Mouse (Mus musculus): ENCODE measurements around the gene Olfr243. TPM values are rescaled to one million over a fixed set of nuclear protein-coding genes. Genes with fewer than 3 reads are reported as not detected.

The Olfr243 gene
- total RNA-seq (2023) = not detected

DNA sequence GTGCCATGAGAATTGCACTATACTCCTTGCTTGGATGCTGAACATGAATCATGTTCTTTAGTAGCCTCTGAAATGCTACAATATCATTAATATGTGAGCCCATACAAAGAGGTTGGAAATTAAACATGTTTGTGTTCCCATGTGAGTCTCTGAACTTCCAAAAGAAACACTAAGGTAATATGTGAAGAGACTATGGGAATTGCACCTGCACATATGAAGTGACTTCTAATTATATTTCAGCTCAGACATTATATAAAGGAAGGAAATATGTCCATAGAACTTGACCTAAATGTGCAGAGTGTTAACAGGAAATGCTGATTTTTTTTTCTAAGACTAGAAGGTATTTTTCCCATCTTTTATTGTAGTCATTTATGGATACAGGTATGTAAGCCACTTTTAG, at the start of gene Olfr243:
Gene Olfr243, plus strand, starts transcription at position 301 of the 400 bp plus-strand sequence.

DNA sequence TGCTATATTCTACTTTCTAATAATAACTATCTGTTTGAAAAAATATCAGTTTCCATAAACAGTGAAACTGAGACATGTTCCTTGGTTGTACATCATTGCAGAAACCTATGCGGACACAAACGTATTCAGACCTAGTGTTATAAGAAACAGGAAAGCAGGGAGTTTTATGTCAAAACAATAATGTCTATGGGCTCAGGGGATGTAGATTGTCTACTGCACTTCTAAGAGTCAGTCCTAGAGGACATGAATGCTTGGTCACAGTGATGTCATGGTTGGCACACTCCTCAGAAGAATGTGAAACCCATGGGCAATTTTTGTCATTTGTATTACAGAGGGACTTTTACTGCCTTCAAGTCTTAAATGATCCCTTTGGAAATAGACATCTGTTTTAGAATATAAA, 43.4 kb upstream of the Olfr243 start, which contains the start of gene Olfr624:
Gene Olfr624, minus strand, starts transcription at position 101 of the 400 bp plus-strand sequence.

DNA sequence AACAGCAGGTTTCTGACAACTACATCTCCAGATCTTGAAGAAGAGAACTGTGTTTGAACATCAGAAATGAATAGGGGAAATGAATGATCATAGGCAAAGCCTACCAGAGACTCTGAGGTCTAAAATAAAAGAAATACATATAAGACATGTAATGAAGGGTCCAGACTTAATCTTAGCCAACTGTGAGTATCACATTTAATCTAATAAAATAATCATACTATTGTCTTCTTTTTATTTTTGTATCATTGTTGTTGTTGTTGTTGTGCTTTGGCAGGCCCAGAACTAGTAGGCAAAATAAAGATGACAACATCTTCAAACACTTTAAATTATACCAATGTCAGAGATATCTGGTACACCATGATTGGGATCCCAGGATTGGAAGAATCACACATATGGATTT, 32.1 kb upstream of the Olfr243 start, which contains the start of gene Olfr625-ps1:
Gene Olfr625-ps1, plus strand, starts transcription at position 301 of the 400 bp plus-strand sequence.

DNA sequence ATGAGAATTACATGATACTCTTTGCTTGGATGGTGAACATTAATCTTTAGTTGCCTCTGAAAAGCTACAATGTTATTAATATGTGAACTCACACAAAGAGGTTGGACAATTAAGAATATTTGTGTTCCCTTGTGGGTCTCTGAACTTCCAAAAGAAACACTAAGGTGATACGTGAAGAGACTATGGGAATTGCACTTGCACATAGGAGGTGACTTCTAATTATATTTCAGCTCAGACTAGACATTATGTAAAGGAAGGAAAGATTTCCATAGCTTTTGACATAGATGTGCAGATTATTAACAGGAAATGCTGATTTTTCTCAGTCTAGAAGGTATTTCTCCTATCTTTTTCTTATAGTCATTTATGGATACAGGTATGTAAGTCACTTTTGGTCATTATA, 15.6 kb downstream of the Olfr243 start, which contains the start of gene Olfr628:
Gene Olfr628, plus strand, starts transcription at position 301 of the 400 bp plus-strand sequence.

DNA sequence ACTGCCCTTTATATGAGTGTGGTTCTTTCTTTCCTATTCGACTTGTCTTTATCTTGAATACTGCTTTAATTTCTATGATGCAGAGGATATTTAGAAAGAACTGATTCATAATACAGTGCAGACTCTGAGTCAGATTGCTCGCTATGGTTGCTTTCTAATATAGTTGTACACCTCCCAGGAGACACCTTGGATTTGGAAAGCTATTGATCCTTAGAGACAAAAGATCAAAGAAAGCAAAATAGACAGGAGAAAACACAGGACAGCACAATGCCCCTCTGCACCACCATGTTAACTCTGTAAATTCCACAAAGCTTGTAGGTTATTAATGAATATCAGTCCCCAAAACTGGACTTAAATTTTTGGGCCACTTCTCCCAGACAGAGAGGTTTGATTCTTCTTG, 30.4 kb downstream of the Olfr243 start, which contains the start of gene Olfr629:
Gene Olfr629, minus strand, starts transcription at position 101 of the 400 bp plus-strand sequence.

DNA sequence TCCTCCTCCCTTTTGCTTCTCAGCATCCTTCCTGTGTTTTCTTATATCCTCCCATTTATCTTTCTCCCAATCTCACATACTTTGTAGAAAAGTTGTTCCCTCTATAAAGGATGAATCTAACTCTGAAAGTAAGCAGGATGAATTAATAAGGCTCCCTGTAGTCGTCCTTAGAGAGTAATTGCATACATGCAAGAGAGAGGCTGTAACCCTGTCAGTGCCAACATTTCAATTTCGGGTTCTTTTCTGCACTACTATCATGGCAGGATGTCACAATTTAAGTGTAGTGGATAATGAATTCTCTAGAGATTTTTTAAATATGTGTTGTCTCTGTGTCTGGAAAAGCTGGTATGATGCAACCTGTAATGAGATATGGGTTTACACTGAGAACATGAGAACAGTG, 42.8 kb downstream of the Olfr243 start, which contains the start of gene Olfr630:
Gene Olfr630, minus strand, starts transcription at position 101 of the 400 bp plus-strand sequence.

Other genes starting within 250 kb of the Olfr243 start
- not detected for gene Olfr608, start 244.8 kb upstream of the Olfr243 start, total RNA-seq (2023)
- not detected for gene Olfr609, start 216.6 kb upstream of the Olfr243 start, total RNA-seq (2023)
- not detected for gene Olfr610, start 202.5 kb upstream of the Olfr243 start, total RNA-seq (2023)
- gene Olfr611, start 193.8 kb upstream of the Olfr243 start, total RNA-seq (2023) = not detected
- gene Olfr612, start 172.0 kb upstream of the Olfr243 start, total RNA-seq (2023) = not detected
- gene Olfr613, start 166.6 kb upstream of the Olfr243 start, total RNA-seq (2023) = not detected
- gene Olfr615, start 158.6 kb upstream of the Olfr243 start, total RNA-seq (2023) = not detected
- gene Olfr616, start 145.5 kb upstream of the Olfr243 start, total RNA-seq (2023) = not detected
- gene Olfr617, start 141.6 kb upstream of the Olfr243 start, total RNA-seq (2023) = not detected
- gene Olfr618, start 124.6 kb upstream of the Olfr243 start, total RNA-seq (2023) = not detected
- not detected for gene Olfr619, start 114.1 kb upstream of the Olfr243 start, total RNA-seq (2023)
- not detected for gene Olfr620, start 102.1 kb upstream of the Olfr243 start, total RNA-seq (2023)
- gene Olfr622, start 72.0 kb upstream of the Olfr243 start, total RNA-seq (2023) = not detected
- not detected for gene Olfr623, start 51.0 kb upstream of the Olfr243 start, total RNA-seq (2023)
- gene Olfr624, start 43.5 kb upstream of the Olfr243 start, total RNA-seq (2023) = not detected
- gene Olfr625-ps1, start 32.0 kb upstream of the Olfr243 start, total RNA-seq (2023) = not detected
- gene Olfr628, start 15.7 kb downstream of the Olfr243 start, total RNA-seq (2023) = not detected
- not detected for gene Olfr629, start 30.3 kb downstream of the Olfr243 start, total RNA-seq (2023)
- gene Olfr630, start 42.7 kb downstream of the Olfr243 start, total RNA-seq (2023) = not detected
- not detected for gene Olfr69, start 56.9 kb downstream of the Olfr243 start, total RNA-seq (2023)
- not detected for gene Olfr68, start 65.0 kb downstream of the Olfr243 start, total RNA-seq (2023)
- not detected for gene Olfr67, start 77.2 kb downstream of the Olfr243 start, total RNA-seq (2023)
- gene Hbb-bt, start 99.3 kb downstream of the Olfr243 start, total RNA-seq (2023) = 1 to 10 TPM; 2.3 to 5.7 TPM
- 10 to 100 TPM; 12.5 to 53.2 TPM for gene Hbb-bs, start 113.4 kb downstream of the Olfr243 start, total RNA-seq (2023)
- gene Hbb-bh2, start 125.8 kb downstream of the Olfr243 start, total RNA-seq (2023) = not detected
- gene Hbb-bh1, start 128.5 kb downstream of the Olfr243 start, total RNA-seq (2023) = not detected
- not detected for gene Hbb-y, start 138.5 kb downstream of the Olfr243 start, total RNA-seq (2023)
- not detected for gene Olfr66, start 171.6 kb downstream of the Olfr243 start, total RNA-seq (2023)
- not detected for gene Olfr64, start 179.8 kb downstream of the Olfr243 start, total RNA-seq (2023)
- not detected for gene Olfr65, start 188.8 kb downstream of the Olfr243 start, total RNA-seq (2023)
- gene Olfr631, start 214.2 kb downstream of the Olfr243 start, total RNA-seq (2023) = not detected
- not detected for gene Olfr632, start 219.7 kb downstream of the Olfr243 start, total RNA-seq (2023)
- gene Olfr633, start 229.8 kb downstream of the Olfr243 start, total RNA-seq (2023) = not detected